Mouse (Mus musculus): ENCODE data around the gene Gm42791.

Gm42791 gene

GRCm38 (mm10) chr5:149007295-149007646 lies 12.3 kb upstream of the Gm42791 start:
- DNase-seq (ENCODE audit: low read depth, low spot score) = no peak

GRCm38 (mm10) chr5:149006362-149007294 lies 11.7 kb upstream of the Gm42791 start:
- peak; percentile 74 for DNase-seq (ENCODE audit: low read depth, low spot score)

- no peak for DNase-seq (ENCODE audit: low read depth, low spot score)
These were observed 10.9 kb upstream of the Gm42791 start for GRCm38 (mm10) chr5:149005701-149006361.

- no peak for DNase-seq (ENCODE audit: low read depth, low spot score)
These were observed 10.1 kb upstream of the Gm42791 start for GRCm38 (mm10) chr5:149005083-149005482.

- no peak for DNase-seq (ENCODE audit: low read depth, low spot score)
These were observed 8.2 kb upstream of the Gm42791 start for GRCm38 (mm10) chr5:149003137-149003536.

GRCm38 (mm10) chr5:149002803-149003115 lies 7.8 kb upstream of the Gm42791 start:
- no peak for DNase-seq (ENCODE audit: low read depth, low spot score)

- DNase-seq (ENCODE audit: low read depth, low spot score) = no peak
These were observed 7.3 kb upstream of the Gm42791 start for GRCm38 (mm10) chr5:149002034-149002802.

GRCm38 (mm10) chr5:148999802-149000201 lies 4.9 kb upstream of the Gm42791 start:
- DNase-seq (ENCODE audit: low read depth, low spot score) = no peak

- DNase-seq (ENCODE audit: low read depth, low spot score) = no peak
These were observed 3.6 kb upstream of the Gm42791 start for GRCm38 (mm10) chr5:148998512-148998911.

- no peak for DNase-seq (ENCODE audit: low read depth, low spot score)
These were observed 1.7 kb upstream of the Gm42791 start for GRCm38 (mm10) chr5:148996709-148997037.

- no peak for DNase-seq (ENCODE audit: low read depth, low spot score)
These were observed 1.2 kb upstream of the Gm42791 start for GRCm38 (mm10) chr5:148995962-148996708.

- DNase-seq (ENCODE audit: low read depth, low spot score) = no peak
These were observed 639 bp downstream of the Gm42791 start for GRCm38 (mm10) chr5:148994311-148994705.

- DNase-seq (ENCODE audit: low read depth, low spot score) = no peak
These were observed 2.3 kb downstream of the Gm42791 start for GRCm38 (mm10) chr5:148992598-148992997.

GRCm38 (mm10) chr5:148990891-148991311 lies 4.0 kb downstream of the Gm42791 start:
- DNase-seq (ENCODE audit: low read depth, low spot score) = no peak

GRCm38 (mm10) chr5:148989480-148989879 lies 5.5 kb downstream of the Gm42791 start:
- DNase-seq (ENCODE audit: low read depth, low spot score) = peak; percentile 65

GRCm38 (mm10) chr5:148984961-148985360 lies 10.0 kb downstream of the Gm42791 start:
- no peak for DNase-seq (ENCODE audit: low read depth, low spot score)

- no peak for DNase-seq (ENCODE audit: low read depth, low spot score)
These were observed 11.3 kb downstream of the Gm42791 start for GRCm38 (mm10) chr5:148983696-148984095.

GRCm38 (mm10) chr5:148983108-148983664 lies 11.8 kb downstream of the Gm42791 start:
- no peak for DNase-seq (ENCODE audit: low read depth, low spot score)

GRCm38 (mm10) chr5:148982396-148982795 lies 12.6 kb downstream of the Gm42791 start:
- no peak for DNase-seq (ENCODE audit: low read depth, low spot score)

GRCm38 (mm10) chr5:148980607-148981006 lies 14.3 kb downstream of the Gm42791 start:
- DNase-seq (ENCODE audit: low read depth, low spot score) = peak; percentile 53

- no peak for DNase-seq (ENCODE audit: low read depth, low spot score)
These were observed 16.3 kb downstream of the Gm42791 start for GRCm38 (mm10) chr5:148978458-148979165.

Data from WW6 (cell line).